Mouse (Mus musculus) embryonic stem cell, embryonic (primary cell): ENCODE measurements around the gene Ubtf.

Source experiments
- CTCF ChIA-PET, 4 experiments: fragments of 300-600 bp in 2 of 4; fragments of 350-600 bp in 2 of 4; sonication (Branson Sonifier 250); formaldehyde crosslinking; loops; one replicate each; lab custom pipeline; 2022; ENCODE audit warnings: inconsistent platforms in 2 of 4; lab: Charles Lee
- POLR2A ChIA-PET, 4 experiments: fragments of 300-600 bp in 2 of 4; fragments of 350-600 bp in 2 of 4; sonication (Branson Sonifier 250); formaldehyde crosslinking; loops; one replicate each; lab custom pipeline; 2022; ENCODE audit warnings: antibody characterized with exemption in 4 of 4, inconsistent platforms in 1 of 4; lab: Charles Lee

Gene Ubtf

GRCm38 (mm10) chr11:102285095-102285834 lies 34.3 kb downstream of the Ubtf start:
- CTCF ChIA-PET = interaction anchor here (0.6 to 2.8 kb wide), 39 partner anchors 10 to 831 kb away, joined by 3 to 29 read pairs (median 4); partner anchors contain the start of genes BC030867 (in 3 of the 4), Asb16 (in 1 of the 4), Cfap97d1 (in 1 of the 4) and Fam171a2 (in 1 of the 4)

GRCm38 (mm10) chr11:102284501-102285094 lies 34.9 kb downstream of the Ubtf start, which contains the start of gene Tmub2:
TSS of gene Tmub2 (plus strand) at chr11:102284931.
- ChIA-PET CTCF (interaction anchor here (0.6 to 2.8 kb wide), 48 partner anchors 9 to 832 kb away, joined by 3 to 29 read pairs (median 4); partner anchors contain the start of genes BC030867 (in 4 of the 4), Asb16 (in 1 of the 4), Cd300lg (in 1 of the 4) and Cfap97d1 (in 1 of the 4)), POLR2A (interaction anchor here (0.6 to 13.9 kb wide), 100 partner anchors 8 to 1965 kb away, joined by 3 to 185 read pairs (median 6); partner anchors contain the start of genes BC030867 (in 3 of the 4), Slc25a39 (in 3 of the 4), Atxn7l3 (in 2 of the 4) and Grn (in 2 of the 4))

More at GRCm38 (mm10) chr11:102285095-102285834, 34.3 kb downstream of the Ubtf start:
- POLR2A ChIA-PET = interaction anchor here (0.6 to 13.9 kb wide), 90 partner anchors 8 to 1965 kb away, joined by 3 to 185 read pairs (median 6); partner anchors contain the start of genes BC030867 (in 3 of the 4), Grn (in 3 of the 4), Slc25a39 (in 3 of the 4) and Atxn7l3 (in 2 of the 4)

GRCm38 (mm10) chr11:102283922-102284321 lies 35.6 kb downstream of the Ubtf start:
- ChIA-PET POLR2A (interaction anchor here (0.6 to 13.9 kb wide), 71 partner anchors 8 to 1964 kb away, joined by 3 to 185 read pairs (median 7); partner anchors contain the start of genes BC030867 (in 3 of the 4), Slc25a39 (in 3 of the 4), Atxn7l3 (in 2 of the 4) and Grn (in 2 of the 4)), CTCF (interaction anchor here (0.6 to 2.8 kb wide), 24 partner anchors 8 to 1569 kb away, joined by 3 to 29 read pairs (median 5); partner anchors contain the start of genes BC030867 (in 3 of the 4), Asb16 (in 1 of the 4), Cd300lg (in 1 of the 4) and Grn (in 1 of the 4))

- CTCF ChIA-PET = interaction anchor here in 3 of 4 experiments (0.6 to 2.7 kb wide), 10 partner anchors 12 to 219 kb away, joined by 3 to 8 read pairs (median 4); partner anchors contain the start of genes Asb16 (in 1 of the 3) and Grn (in 1 of the 3)
- POLR2A ChIA-PET = interaction anchor here in 3 of 4 experiments (0.6 to 7.1 kb wide), 11 partner anchors 11 to 781 kb away, joined by 3 to 94 read pairs (median 6); partner anchors contain the start of genes Asb16 (in 2 of the 3), Slc25a39 (in 2 of the 3), BC030867 (in 1 of the 3) and Grn (in 1 of the 3)
These were observed 39.3 kb downstream of the Ubtf start for GRCm38 (mm10) chr11:102280267-102280666.

- ChIA-PET CTCF (interaction anchor here in 3 of 4 experiments (0.6 to 2.7 kb wide), 5 partner anchors 11 to 218 kb away, joined by 3 to 8 read pairs (median 3); partner anchors contain the start of gene Asb16 (in 1 of the 3)), POLR2A (interaction anchor here in 2 of 4 experiments (0.7 to 7.1 kb wide), 9 partner anchors 11 to 442 kb away, joined by 3 to 94 read pairs (median 6); partner anchors contain the start of genes Asb16 (in 2 of the 2), Slc25a39 (in 2 of the 2), BC030867 (in 1 of the 2) and Grn (in 1 of the 2))
These were observed 39.9 kb downstream of the Ubtf start for GRCm38 (mm10) chr11:102279595-102279994.

- CTCF ChIA-PET = interaction anchor here (0.5 to 3.1 kb wide), 15 partner anchors 10 to 656 kb away, joined by 3 to 19 read pairs (median 4); partner anchors contain the start of genes Asb16 (in 1 of the 4), BC030867 (in 1 of the 4) and Grn (in 1 of the 4)
- POLR2A ChIA-PET = interaction anchor here in 3 of 4 experiments (0.7 to 7.1 kb wide), 26 partner anchors 7 to 207 kb away, joined by 3 to 94 read pairs (median 6); partner anchors contain the start of genes Asb16 (in 2 of the 3), Slc25a39 (in 2 of the 3), Atxn7l3 (in 1 of the 3) and Fam171a2 (in 1 of the 3)
These were observed 41.8 kb downstream of the Ubtf start for GRCm38 (mm10) chr11:102277754-102278153.

GRCm38 (mm10) chr11:102276411-102276915 lies 43.1 kb downstream of the Ubtf start:
- ChIA-PET CTCF (interaction anchor here (0.5 to 3.1 kb wide), 19 partner anchors 8 to 489 kb away, joined by 3 to 19 read pairs (median 4); partner anchors contain the start of genes BC030867 (in 2 of the 4), Asb16 (in 1 of the 4), Grn (in 1 of the 4) and Tmem101 (in 1 of the 4)), POLR2A (interaction anchor here in 3 of 4 experiments (0.6 to 7.1 kb wide), 50 partner anchors 8 to 840 kb away, joined by 3 to 94 read pairs (median 5); partner anchors contain the start of genes Tmub2 (in 3 of the 3), Asb16 (in 2 of the 3), Atxn7l3 (in 2 of the 3) and Grn (in 2 of the 3))

GRCm38 (mm10) chr11:102268520-102269244 lies 50.9 kb downstream of the Ubtf start, which contains the start of gene Asb16:
TSS of gene Asb16 (plus strand) at chr11:102268743.
- ChIA-PET POLR2A (interaction anchor here in 3 of 4 experiments (0.7 to 8.1 kb wide), 37 partner anchors 8 to 178 kb away, joined by 3 to 94 read pairs (median 6); partner anchors contain the start of genes BC030867 (in 3 of the 3), Grn (in 3 of the 3), Slc25a39 (in 3 of the 3) and Tmub2 (in 3 of the 3)), CTCF (interaction anchor here (0.6 to 14.7 kb wide), 26 partner anchors 8 to 385 kb away, joined by 3 to 224 read pairs (median 4); partner anchors contain the start of genes BC030867 (in 3 of the 4), Fam171a2 (in 1 of the 4), Grn (in 1 of the 4) and Tmub2 (in 1 of the 4))

- ChIA-PET CTCF (interaction anchor here (0.5 to 14.7 kb wide), 35 partner anchors 9 to 339 kb away, joined by 3 to 224 read pairs (median 5); partner anchors contain the start of genes BC030867 (in 3 of the 4), Cfap97d1 (in 1 of the 4), Fam171a2 (in 1 of the 4) and Grn (in 1 of the 4)), POLR2A (interaction anchor here (0.5 to 8.1 kb wide), 52 partner anchors 8 to 290 kb away, joined by 3 to 94 read pairs (median 4); partner anchors contain the start of genes BC030867 (in 3 of the 4), Grn (in 3 of the 4), Slc25a39 (in 3 of the 4) and Tmub2 (in 3 of the 4))
These were observed 52.1 kb downstream of the Ubtf start for GRCm38 (mm10) chr11:102267480-102267879.

- POLR2A ChIA-PET = interaction anchor here (0.5 to 8.1 kb wide), 71 partner anchors 7 to 329 kb away, joined by 3 to 94 read pairs (median 4); partner anchors contain the start of genes BC030867 (in 3 of the 4), Grn (in 3 of the 4), Slc25a39 (in 3 of the 4) and Tmub2 (in 3 of the 4)
- CTCF ChIA-PET = interaction anchor here (0.5 to 14.7 kb wide), 36 partner anchors 9 to 282 kb away, joined by 3 to 224 read pairs (median 5); partner anchors contain the start of genes BC030867 (in 3 of the 4), Cfap97d1 (in 1 of the 4), Fam171a2 (in 1 of the 4) and Grn (in 1 of the 4)
These were observed 52.7 kb downstream of the Ubtf start for GRCm38 (mm10) chr11:102266631-102267355.

GRCm38 (mm10) chr11:102265816-102266215 lies 53.7 kb downstream of the Ubtf start:
- CTCF ChIA-PET = interaction anchor here (0.6 to 14.7 kb wide), 21 partner anchors 8 to 334 kb away, joined by 3 to 224 read pairs (median 6); partner anchors contain the start of genes BC030867 (in 3 of the 4), Fam171a2 (in 1 of the 4), Tmem101 (in 1 of the 4) and Tmub2 (in 1 of the 4)
- POLR2A ChIA-PET = interaction anchor here (0.6 to 8.1 kb wide), 44 partner anchors 8 to 302 kb away, joined by 3 to 94 read pairs (median 4); partner anchors contain the start of genes BC030867 (in 4 of the 4), Slc25a39 (in 2 of the 4), Tmub2 (in 2 of the 4) and G6pc3 (in 1 of the 4)

GRCm38 (mm10) chr11:102263211-102263610 lies 56.3 kb downstream of the Ubtf start:
- POLR2A ChIA-PET = interaction anchor here (0.5 to 8.1 kb wide), 13 partner anchors 9 to 310 kb away, joined by 3 to 94 read pairs (median 5); partner anchors contain the start of genes BC030867 (in 2 of the 4), Hdac5 (in 1 of the 4), Slc25a39 (in 1 of the 4) and Tmub2 (in 1 of the 4)

GRCm38 (mm10) chr11:102258521-102258920 lies 61.0 kb downstream of the Ubtf start:
- ChIA-PET CTCF (interaction anchor here (0.6 to 14.7 kb wide), 32 partner anchors 8 to 283 kb away, joined by 3 to 224 read pairs (median 4); partner anchors contain the start of genes BC030867 (in 4 of the 4), Asb16 (in 3 of the 4) and Tmub2 (in 1 of the 4)), POLR2A (interaction anchor here (0.6 to 6.8 kb wide), 24 partner anchors 8 to 209 kb away, joined by 3 to 57 read pairs (median 6); partner anchors contain the start of genes BC030867 (in 3 of the 4), Asb16 (in 2 of the 4), Slc25a39 (in 2 of the 4) and Grn (in 1 of the 4))

More at GRCm38 (mm10) chr11:102263211-102263610, 56.3 kb downstream of the Ubtf start:
- CTCF ChIA-PET = interaction anchor here in 2 of 4 experiments (1.2 to 14.7 kb wide), 3 partner anchors 15 to 176 kb away, joined by 3 to 224 read pairs (median 7); partner anchors contain the start of gene BC030867 (in 2 of the 2)
